Mouse (Mus musculus): Measurements from ENCODE around the gene Serpinb11. TPM values are rescaled to one million over a fixed set of nuclear protein-coding genes. Genes with fewer than 3 reads are reported as not detected.

Gene Serpinb11
- polyA plus RNA-seq (2015; fragmentation: Nextera tagmentation; extraction: Ambion mirVana) = 0.26 and 0.31 TPM in 2 replicates

DNA sequence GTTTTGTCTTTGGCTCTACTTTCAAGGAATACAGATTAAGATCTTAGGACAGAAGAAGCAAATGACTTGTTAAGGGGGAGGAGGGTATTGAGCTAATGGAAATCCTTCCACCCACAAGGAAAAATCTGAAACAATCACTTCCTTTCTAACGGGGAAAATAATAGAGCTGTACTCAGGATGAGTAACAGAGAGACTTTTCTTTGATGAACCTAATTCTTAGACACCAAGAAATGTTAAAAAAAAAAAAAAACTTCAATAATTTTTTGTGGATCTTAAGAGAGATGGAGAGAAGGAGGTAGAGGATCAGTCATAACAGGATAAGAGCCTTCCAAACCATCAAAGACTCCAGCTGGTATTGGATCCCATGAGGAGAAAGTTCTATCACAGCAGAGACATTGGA, at the start of gene Serpinb11:
Gene Serpinb11 (plus strand): TSS at position 301 of the 400 bp plus-strand sequence.
- Histone ChIP-seq H3K4me3 (ENCODE audit: low read length) (no peak within 1 kb of the TSS), H3K27ac (ENCODE audit: low read length) (no peak within 1 kb of the TSS), H3K9ac (ENCODE audit: low read length) (no peak within 1 kb of the TSS), H3K27me3 (ENCODE audit: control insufficient read depth, insufficient read depth, low read length) (no peaks in the 10 kb centered on the region), H3K9me3 (replicated peaks; ENCODE audit: control insufficient read depth, low read length) (no peaks in the 10 kb centered on the region), H3K4me1 (ENCODE audit: control insufficient read depth, insufficient read depth, low read length) (no peaks in the 10 kb centered on the region), H3K4me2 (ENCODE audit: low read depth, low read length) (no peak within 1 kb of the TSS), H3K36me3 (ENCODE audit: control insufficient read depth, insufficient read depth) (no peaks in the 10 kb centered on the region)
- WGBS = 37% methylated on average over 1 of the region's 1 CpGs
- no peak for ATAC-seq (replicated peaks; ENCODE audit: extremely low read depth, insufficient read depth, low FRiP score)

DNA sequence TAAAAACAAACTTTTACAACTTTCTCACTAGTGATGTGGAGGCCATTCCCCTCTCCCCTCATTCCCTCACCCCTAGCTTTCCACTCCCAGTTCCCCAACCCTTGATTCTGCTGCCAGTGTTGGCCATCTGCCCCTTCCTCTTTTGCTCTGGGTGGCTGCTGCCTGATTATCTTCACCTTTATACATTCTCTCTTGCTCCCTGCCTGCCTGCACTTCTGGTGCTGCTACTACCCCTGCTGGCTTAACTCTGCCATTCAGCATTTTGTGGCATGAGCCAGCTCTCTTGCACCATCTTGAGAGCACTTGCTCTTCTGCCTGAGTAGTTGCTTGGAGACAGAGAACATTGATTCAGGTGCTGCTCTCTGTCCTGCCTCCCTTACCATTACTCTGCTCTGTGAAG, 15.0 kb upstream of the Serpinb11 start:
- Histone ChIP-seq H3K27ac (ENCODE audit: low read length) (no peak overlapping the region), H3K36me3 (ENCODE audit: control insufficient read depth, insufficient read depth) (no peaks in the 10 kb centered on the region), H3K4me2 (ENCODE audit: low read depth, low read length) (no peak overlapping the region), H3K9ac (ENCODE audit: low read length) (no peak overlapping the region), H3K4me3 (ENCODE audit: low read length) (no peak overlapping the region), H3K27me3 (ENCODE audit: control insufficient read depth, insufficient read depth, low read length) (no peaks in the 10 kb centered on the region), H3K9me3 (replicated peaks; ENCODE audit: control insufficient read depth, low read length) (no peaks in the 10 kb centered on the region), H3K4me1 (ENCODE audit: control insufficient read depth, insufficient read depth, low read length) (no peaks in the 10 kb centered on the region)
- ATAC-seq (replicated peaks; ENCODE audit: extremely low read depth, insufficient read depth, low FRiP score) = no peak

DNA sequence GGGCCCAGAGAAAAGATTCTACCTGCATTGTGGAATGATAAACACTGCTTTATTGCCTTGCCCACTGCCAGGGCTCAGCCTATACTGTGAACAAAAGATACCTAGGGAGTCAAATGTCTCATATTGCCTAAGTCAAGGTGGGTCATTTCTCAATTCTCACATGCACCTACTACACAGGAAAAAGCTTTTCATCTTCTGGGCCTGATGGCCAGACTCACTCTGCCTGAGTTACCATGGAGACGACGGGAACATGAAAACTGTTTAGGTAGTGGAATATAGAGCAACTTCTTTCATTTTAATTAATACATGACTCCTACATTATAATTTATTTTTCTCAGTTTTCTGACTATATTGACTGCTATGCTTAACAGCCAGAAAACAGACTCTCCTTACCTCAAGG, 14.2 kb upstream of the Serpinb11 start:
- Histone ChIP-seq H3K4me3 (ENCODE audit: low read length) (no peak overlapping the region), H3K4me1 (ENCODE audit: control insufficient read depth, insufficient read depth, low read length) (no peaks in the 10 kb centered on the region), H3K27ac (ENCODE audit: low read length) (no peak overlapping the region), H3K9me3 (replicated peaks; ENCODE audit: control insufficient read depth, low read length) (no peaks in the 10 kb centered on the region), H3K4me2 (ENCODE audit: low read depth, low read length) (no peak overlapping the region), H3K27me3 (ENCODE audit: control insufficient read depth, insufficient read depth, low read length) (no peaks in the 10 kb centered on the region), H3K36me3 (ENCODE audit: control insufficient read depth, insufficient read depth) (no peaks in the 10 kb centered on the region), H3K9ac (ENCODE audit: low read length) (no peak overlapping the region)
- WGBS = 88% methylated on average over 2 of the region's 2 CpGs
- ATAC-seq (replicated peaks; ENCODE audit: extremely low read depth, insufficient read depth, low FRiP score) = no peak

DNA sequence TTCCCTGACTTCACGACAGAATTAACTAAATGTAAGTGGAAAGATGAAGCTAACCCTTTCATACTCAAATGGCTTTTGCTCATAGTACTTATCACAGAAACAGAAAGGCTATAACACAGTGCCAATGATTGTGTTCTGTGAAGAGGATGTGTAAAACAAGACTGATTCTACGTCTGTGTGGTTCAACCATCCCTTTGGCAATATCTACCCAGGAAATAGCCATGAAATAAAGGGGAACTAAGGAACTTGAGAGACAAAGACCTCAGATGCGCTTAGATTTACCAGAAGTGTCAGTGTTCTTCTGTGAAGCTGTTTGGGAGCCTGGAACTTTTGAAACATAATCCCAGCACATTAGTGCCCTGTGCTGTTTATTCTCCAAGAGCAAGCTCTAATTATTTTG, 10.6 kb upstream of the Serpinb11 start:
- Histone ChIP-seq H3K4me2 (ENCODE audit: low read depth, low read length) (no peak overlapping the region), H3K27me3 (ENCODE audit: control insufficient read depth, insufficient read depth, low read length) (no peaks in the 10 kb centered on the region), H3K4me3 (ENCODE audit: low read length) (no peak overlapping the region), H3K9ac (ENCODE audit: low read length) (no peak overlapping the region), H3K9me3 (replicated peaks; ENCODE audit: control insufficient read depth, low read length) (no peaks in the 10 kb centered on the region), H3K27ac (ENCODE audit: low read length) (no peak overlapping the region), H3K36me3 (ENCODE audit: control insufficient read depth, insufficient read depth) (no peaks in the 10 kb centered on the region), H3K4me1 (ENCODE audit: control insufficient read depth, insufficient read depth, low read length) (no peaks in the 10 kb centered on the region)
- WGBS = 42% methylated on average over 3 of the region's 3 CpGs
- no peak for ATAC-seq (replicated peaks; ENCODE audit: extremely low read depth, insufficient read depth, low FRiP score)

DNA sequence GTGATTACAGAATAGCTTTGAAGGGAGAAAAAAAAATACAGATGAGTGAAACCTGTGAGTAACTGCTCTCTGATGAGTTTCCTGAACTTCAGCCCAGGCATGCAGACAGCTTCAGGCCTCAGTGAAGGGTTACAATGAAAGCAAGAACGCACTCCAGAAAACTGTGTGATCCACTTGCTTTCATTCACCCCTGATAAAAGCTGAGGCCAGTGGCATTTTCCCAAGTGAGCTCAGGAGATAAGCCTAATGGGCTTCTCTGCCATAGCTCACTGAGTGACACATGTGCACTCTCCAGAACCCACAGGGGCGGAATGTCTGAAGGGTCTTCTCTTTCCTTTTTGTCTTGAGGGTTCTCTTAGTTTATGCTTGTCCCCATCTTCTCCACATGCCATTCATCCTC, 9.9 kb upstream of the Serpinb11 start:
- Histone ChIP-seq H3K4me1 (ENCODE audit: control insufficient read depth, insufficient read depth, low read length) (no peaks in the 10 kb centered on the region), H3K9me3 (replicated peaks; ENCODE audit: control insufficient read depth, low read length) (no peaks in the 10 kb centered on the region), H3K9ac (ENCODE audit: low read length) (no peak overlapping the region), H3K4me3 (ENCODE audit: low read length) (no peak overlapping the region), H3K4me2 (ENCODE audit: low read depth, low read length) (no peak overlapping the region), H3K36me3 (ENCODE audit: control insufficient read depth, insufficient read depth) (no peaks in the 10 kb centered on the region), H3K27ac (ENCODE audit: low read length) (no peak overlapping the region), H3K27me3 (ENCODE audit: control insufficient read depth, insufficient read depth, low read length) (no peaks in the 10 kb centered on the region)
- 21% methylated on average over 2 of the region's 2 CpGs for WGBS
- no peak for ATAC-seq (replicated peaks; ENCODE audit: extremely low read depth, insufficient read depth, low FRiP score)

DNA sequence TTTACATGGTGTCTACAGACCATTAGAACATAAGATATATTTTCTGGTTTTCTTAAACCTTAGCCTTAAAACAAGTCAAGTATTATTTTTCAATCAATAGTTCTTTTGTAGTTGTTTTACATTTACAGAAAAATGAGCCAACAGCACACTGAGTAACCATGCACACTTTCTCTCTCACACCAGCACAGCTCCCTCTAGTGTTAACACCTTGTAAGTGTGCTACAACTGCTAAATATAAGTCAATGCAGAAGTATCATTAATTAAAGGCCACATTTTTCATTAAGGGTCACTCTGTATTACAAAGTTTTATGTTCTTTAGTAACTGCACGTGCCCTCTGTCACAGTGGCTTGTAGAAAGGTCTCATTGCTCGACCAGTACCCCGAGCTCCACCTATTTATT, 8.0 kb upstream of the Serpinb11 start:
- Histone ChIP-seq H3K9me3 (replicated peaks; ENCODE audit: control insufficient read depth, low read length) (no peaks in the 10 kb centered on the region), H3K9ac (ENCODE audit: low read length) (no peak overlapping the region), H3K27me3 (ENCODE audit: control insufficient read depth, insufficient read depth, low read length) (no peaks in the 10 kb centered on the region), H3K4me3 (ENCODE audit: low read length) (no peak overlapping the region), H3K4me2 (ENCODE audit: low read depth, low read length) (no peak overlapping the region), H3K4me1 (ENCODE audit: control insufficient read depth, insufficient read depth, low read length) (no peaks in the 10 kb centered on the region), H3K36me3 (ENCODE audit: control insufficient read depth, insufficient read depth) (no peaks in the 10 kb centered on the region), H3K27ac (ENCODE audit: low read length) (no peak overlapping the region)
- ATAC-seq (replicated peaks; ENCODE audit: extremely low read depth, insufficient read depth, low FRiP score) = no peak
- WGBS = 42% methylated on average over 3 of the region's 3 CpGs

DNA sequence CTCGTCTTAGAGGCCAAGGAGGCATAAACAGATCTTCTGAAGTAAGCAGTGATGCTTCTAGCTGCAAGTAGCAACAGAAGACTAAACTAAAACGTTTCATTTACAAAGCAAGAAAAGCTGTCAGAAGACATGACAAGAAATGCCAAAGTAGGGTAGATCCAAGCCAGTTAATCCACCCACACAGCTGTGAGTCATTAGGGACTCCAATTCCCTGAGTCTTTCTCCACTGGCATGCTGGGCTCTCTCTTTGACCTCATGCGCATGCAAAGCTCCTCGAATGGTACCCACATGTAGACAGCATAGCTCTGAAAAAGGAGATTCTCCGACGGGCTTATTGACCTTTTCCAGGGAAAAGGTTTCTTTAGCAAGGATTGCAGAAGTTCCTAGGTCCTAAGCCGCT, 5.0 kb downstream of the Serpinb11 start:
- Histone ChIP-seq H3K9me3 (replicated peaks; ENCODE audit: control insufficient read depth, low read length) (no peaks in the 10 kb centered on the region), H3K27ac (ENCODE audit: low read length) (no peak overlapping the region), H3K36me3 (ENCODE audit: control insufficient read depth, insufficient read depth) (no peaks in the 10 kb centered on the region), H3K9ac (ENCODE audit: low read length) (no peak overlapping the region), H3K27me3 (ENCODE audit: control insufficient read depth, insufficient read depth, low read length) (no peaks in the 10 kb centered on the region), H3K4me1 (ENCODE audit: control insufficient read depth, insufficient read depth, low read length) (no peaks in the 10 kb centered on the region), H3K4me3 (ENCODE audit: low read length) (no peak overlapping the region), H3K4me2 (ENCODE audit: low read depth, low read length) (no peak overlapping the region)
- no peak for ATAC-seq (replicated peaks; ENCODE audit: extremely low read depth, insufficient read depth, low FRiP score)
- 67% methylated on average over 7 of the region's 7 CpGs for WGBS

DNA sequence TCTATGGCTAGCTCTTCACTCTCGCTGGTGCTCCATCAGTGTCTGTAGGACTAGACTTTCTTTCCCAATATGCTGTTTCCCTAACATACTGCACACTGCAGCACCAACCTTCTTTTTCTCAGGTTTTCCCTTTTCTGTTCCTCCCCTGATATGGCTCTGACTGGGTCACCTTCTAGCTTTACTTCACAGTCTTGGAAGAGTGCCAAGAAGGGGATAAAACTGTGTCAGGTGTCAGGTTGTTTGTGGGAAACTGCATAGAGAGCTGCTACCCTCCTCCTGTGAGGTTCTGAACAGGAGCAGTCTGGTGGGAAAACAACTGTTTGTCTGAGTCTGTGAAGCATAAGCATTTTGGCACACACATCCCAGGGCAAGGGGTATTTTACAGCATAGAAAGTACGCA, 7.9 kb downstream of the Serpinb11 start:
- ATAC-seq (replicated peaks; ENCODE audit: extremely low read depth, insufficient read depth, low FRiP score) = no peak
- H3K27me3 ChIP-seq (ENCODE audit: control insufficient read depth, insufficient read depth, low read length) = no peaks in the 10 kb centered on the region
- WGBS = 50% methylated on average over 2 of the region's 2 CpGs
- H3K27ac ChIP-seq (ENCODE audit: low read length) = no peak overlapping the region
- H3K9me3 ChIP-seq (replicated peaks; ENCODE audit: control insufficient read depth, low read length) = no peaks in the 10 kb centered on the region
- H3K4me1 ChIP-seq (ENCODE audit: control insufficient read depth, insufficient read depth, low read length) = no peaks in the 10 kb centered on the region
- H3K4me3 ChIP-seq (ENCODE audit: low read length) = no peak overlapping the region
- no peak overlapping the region for H3K4me2 ChIP-seq (ENCODE audit: low read depth, low read length)
- no peak overlapping the region for H3K9ac ChIP-seq (ENCODE audit: low read length)
- no peaks in the 10 kb centered on the region for H3K36me3 ChIP-seq (ENCODE audit: control insufficient read depth, insufficient read depth)

DNA sequence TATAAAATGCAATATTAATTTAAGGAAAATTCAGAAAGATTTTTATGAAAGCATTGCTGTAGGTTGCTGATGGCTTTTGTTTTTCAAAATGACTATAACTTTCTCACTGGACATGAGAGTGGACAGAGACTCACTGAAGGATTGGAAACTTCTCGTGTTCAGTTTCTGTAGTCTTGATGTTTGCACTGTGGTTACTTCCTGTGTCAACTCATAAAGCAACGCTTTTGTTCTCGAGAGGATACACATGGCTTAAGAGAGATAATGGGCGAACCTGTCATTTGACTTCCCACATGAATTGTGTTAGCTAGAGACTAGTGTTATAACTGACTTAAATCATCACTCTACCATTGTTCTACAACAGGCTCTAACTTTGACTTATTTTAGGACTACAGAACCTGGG, 16.0 kb downstream of the Serpinb11 start:
- Histone ChIP-seq H3K27ac (ENCODE audit: low read length) (no peak overlapping the region), H3K36me3 (ENCODE audit: control insufficient read depth, insufficient read depth) (no peaks in the 10 kb centered on the region), H3K27me3 (ENCODE audit: control insufficient read depth, insufficient read depth, low read length) (no peaks in the 10 kb centered on the region), H3K4me2 (ENCODE audit: low read depth, low read length) (no peak overlapping the region), H3K4me3 (ENCODE audit: low read length) (no peak overlapping the region), H3K9ac (ENCODE audit: low read length) (no peak overlapping the region), H3K9me3 (replicated peaks; ENCODE audit: control insufficient read depth, low read length) (no peaks in the 10 kb centered on the region), H3K4me1 (ENCODE audit: control insufficient read depth, insufficient read depth, low read length) (no peaks in the 10 kb centered on the region)
- ATAC-seq (replicated peaks; ENCODE audit: extremely low read depth, insufficient read depth, low FRiP score) = no peak
- WGBS = 36% methylated on average over 4 of the region's 4 CpGs

DNA sequence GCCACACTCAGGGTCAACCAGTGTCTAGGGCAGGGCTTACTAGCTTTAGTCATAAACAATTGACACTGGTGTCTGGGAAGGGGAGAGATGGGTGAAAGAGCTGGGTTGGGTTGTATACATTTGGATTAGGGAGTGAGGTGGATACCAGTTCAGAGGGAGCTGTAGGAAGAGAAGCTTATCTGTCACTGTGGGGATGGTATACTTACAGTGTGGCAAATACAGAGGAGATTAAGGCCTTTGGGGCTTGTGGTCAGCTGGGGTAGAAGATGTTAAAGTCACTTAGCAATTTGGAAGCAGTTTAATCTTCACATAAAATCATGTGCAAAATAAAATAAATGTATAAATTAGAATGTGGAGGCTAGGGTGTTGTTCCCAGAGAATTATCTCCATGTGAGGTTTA, 17.4 kb downstream of the Serpinb11 start:
- no peaks in the 10 kb centered on the region for H3K9me3 ChIP-seq (replicated peaks; ENCODE audit: control insufficient read depth, low read length)
- no peak overlapping the region for H3K9ac ChIP-seq (ENCODE audit: low read length)
- no peak for ATAC-seq (replicated peaks; ENCODE audit: extremely low read depth, insufficient read depth, low FRiP score)
- no peaks in the 10 kb centered on the region for H3K36me3 ChIP-seq (ENCODE audit: control insufficient read depth, insufficient read depth)
- no peak overlapping the region for H3K27ac ChIP-seq (ENCODE audit: low read length)
- no peak overlapping the region for H3K4me3 ChIP-seq (ENCODE audit: low read length)
- H3K27me3 ChIP-seq (ENCODE audit: control insufficient read depth, insufficient read depth, low read length) = no peaks in the 10 kb centered on the region
- no peaks in the 10 kb centered on the region for H3K4me1 ChIP-seq (ENCODE audit: control insufficient read depth, insufficient read depth, low read length)
- H3K4me2 ChIP-seq (ENCODE audit: low read depth, low read length) = no peak overlapping the region

Measured in heart, embryonic 16.5 days (tissue).